Mouse (Mus musculus) cerebellum, adult 2 months (tissue): ENCODE measurements at regions not wholly inside any gene's neighbourhood (a gene's known extent, or its start where the extent isn't known, plus 50 kb on each side); places are given as distances from the start of the nearest gene placed in this dataset.
"Not testable (repeated sequence)": the region's sequence is repeated elsewhere in the genome, so short reads cannot be mapped to it uniquely, and the experiment has no call there.

Experiments
- CTCF ChIP-seq: fragments of 200-500 bp; IDR thresholded peaks from 2 replicates; pipeline ENCODE4 v1.5.1; 2011; ENCODE audit warnings: low read depth, mild to moderate bottlenecking, control low read depth, low read length, moderate library complexity, borderline replicate concordance; ENCODE audit not compliant: insufficient read depth
- POLR2A ChIP-seq: fragments of 200-500 bp; IDR thresholded peaks from 2 replicates; pipeline ENCODE4 v1.6.1; 2011; ENCODE audit warnings: low read length, control low read depth, borderline replicate concordance; ENCODE audit not compliant: insufficient read depth

GRCm38 (mm10) chr5:91752846-91753245, 210.0 kb downstream of the Rchy1 start:
- TF ChIP-seq POLR2A, CTCF: not testable (repeated sequence)
